Mouse (Mus musculus) spleen, postnatal 14 days (tissue): ENCODE measurements around the gene Hnrnpul1.
"Not testable (repeated sequence)": the region's sequence is repeated elsewhere in the genome, so short reads cannot be mapped to it uniquely, and the experiment has no call there.

ENCODE experiments used
- DNase-seq, 2 experiments: peaks; one replicate each; pipeline ENCODE4 v3.0.0; 2021 to 2022; ENCODE audit warnings: low spot score in 2 of 2

Gene Hnrnpul1

DNA sequence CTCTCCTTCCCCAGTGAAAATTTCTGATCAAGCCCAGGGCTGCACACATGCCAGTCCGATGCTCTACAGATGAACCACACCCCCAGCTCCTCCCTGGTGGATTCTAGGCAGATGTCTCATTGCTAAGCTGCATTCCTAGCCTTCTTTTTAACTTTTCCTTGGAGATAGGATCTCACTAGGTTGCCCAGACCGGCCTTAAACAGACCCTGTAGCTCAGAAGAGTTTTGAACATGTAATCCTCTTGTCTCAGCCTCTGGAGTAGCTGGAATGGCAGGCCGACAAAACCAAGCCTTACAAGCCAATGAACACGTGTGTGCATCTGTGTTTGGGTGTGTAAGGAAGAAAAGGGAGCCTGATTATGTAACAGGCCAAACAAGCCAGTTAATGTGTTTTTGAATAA lies 26.2 kb upstream of the Hnrnpul1 start:
- DNase-seq, result no peak

GRCm38 (mm10) chr7:25780021-25780420 lies 25.5 kb upstream of the Hnrnpul1 start:
- no peak for DNase-seq

DNA sequence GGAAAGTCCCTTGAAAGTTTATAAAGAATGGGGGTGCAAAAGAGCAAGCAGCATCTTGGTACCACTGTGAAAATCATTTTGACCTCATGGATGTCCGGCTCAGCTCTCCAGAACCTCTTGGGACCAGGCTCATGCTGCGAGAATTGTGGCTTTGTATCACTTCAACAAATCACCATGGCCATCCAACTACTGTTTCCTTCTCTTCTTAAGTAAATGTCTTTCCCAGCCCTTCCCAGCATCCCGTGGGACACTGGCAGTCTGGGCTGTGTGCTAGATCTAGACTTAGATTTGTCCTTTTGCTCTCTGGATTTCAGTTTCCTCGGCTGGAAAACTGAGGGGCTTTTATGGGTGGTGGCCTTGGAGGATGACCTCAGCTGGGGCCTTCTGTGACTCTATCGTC lies 13.7 kb upstream of the Hnrnpul1 start:
- DNase-seq, result no peak

DNA sequence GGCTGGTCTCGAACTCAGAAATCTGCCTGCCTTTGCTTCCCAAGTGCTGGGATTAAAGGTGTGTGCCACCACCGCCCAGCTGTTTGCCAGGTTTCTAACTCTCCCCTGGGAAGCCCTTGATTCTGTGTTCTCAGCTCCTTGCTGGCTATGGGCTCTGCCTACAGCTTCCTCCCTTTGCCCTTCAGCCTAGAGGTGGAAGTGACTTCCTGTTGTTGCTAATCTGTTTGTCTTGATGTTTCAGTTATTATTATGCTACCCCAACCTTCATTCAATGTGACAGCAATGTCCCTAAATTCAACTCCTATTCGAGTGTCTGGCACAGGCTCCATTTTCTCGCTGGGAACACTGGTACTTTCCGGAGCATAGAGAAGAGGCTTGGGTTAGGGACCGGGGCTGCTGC lies 11.6 kb upstream of the Hnrnpul1 start:
- no peak for DNase-seq

DNA sequence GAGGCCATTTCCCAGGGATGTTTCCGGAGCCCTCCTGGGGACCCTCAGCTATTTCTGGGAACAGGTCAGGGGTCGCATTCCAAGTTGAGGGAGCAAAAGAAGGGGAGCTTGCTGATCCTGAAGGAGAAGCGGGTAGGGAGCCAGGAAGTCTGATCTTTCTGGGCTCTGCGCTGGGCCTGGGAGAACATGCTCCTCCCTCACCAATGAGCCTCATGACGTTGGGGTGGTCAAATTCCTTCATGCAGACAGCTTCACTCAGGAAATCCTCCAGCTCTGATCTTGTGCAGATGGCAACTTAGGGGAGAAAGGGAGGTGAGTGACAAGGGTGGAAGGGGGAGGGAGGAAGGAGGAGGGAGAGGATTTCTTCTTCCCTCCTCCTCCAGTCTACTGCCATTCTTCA lies 9.7 kb upstream of the Hnrnpul1 start:
- no peak for DNase-seq

GRCm38 (mm10) chr7:25763678-25764077 lies 9.1 kb upstream of the Hnrnpul1 start:
- DNase-seq, result no peak

- no peak for DNase-seq
These were observed 6.8 kb upstream of the Hnrnpul1 start for GRCm38 (mm10) chr7:25761354-25761753.

DNA sequence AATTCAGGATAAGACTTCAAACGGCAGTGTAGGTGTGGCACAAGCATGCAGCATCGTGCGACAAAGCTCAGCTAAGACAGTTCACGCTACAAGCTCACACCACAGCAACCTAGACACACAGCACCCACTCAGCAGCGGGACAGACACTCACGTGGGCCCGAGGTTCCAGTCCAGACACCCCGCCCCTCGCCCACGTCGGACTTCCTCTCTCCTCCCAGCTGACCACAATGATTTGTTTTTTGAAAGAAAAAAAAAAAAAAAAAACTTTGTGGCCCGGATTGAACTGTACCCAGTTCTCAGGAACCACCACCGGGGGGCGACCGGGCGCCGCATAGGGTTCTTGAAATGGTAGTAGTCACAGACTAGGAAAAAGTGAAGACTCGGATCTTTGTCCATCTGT lies 1.5 kb upstream of the Hnrnpul1 start:
- peak; percentile 76 to 84 for DNase-seq

DNA sequence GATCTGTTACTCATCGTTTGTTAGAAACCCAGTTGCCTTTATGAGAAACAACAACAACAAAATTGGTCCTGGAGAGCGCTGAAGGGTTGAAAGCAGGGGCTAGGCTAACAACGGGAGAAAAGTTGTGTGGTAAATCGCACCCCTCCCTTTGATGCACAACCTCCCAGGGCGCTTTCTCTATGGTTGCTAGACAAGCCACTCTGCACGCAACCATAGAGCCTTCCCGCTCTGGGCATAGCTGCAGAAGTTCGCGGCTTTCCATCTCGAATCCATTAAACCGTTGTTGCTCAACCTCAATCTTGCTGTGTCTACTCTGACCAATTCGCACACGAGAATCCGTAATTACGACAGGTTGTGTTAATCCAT lies 894 bp upstream of the Hnrnpul1 start:
- DNase-seq, result peak; percentile 32 to 49

DNA sequence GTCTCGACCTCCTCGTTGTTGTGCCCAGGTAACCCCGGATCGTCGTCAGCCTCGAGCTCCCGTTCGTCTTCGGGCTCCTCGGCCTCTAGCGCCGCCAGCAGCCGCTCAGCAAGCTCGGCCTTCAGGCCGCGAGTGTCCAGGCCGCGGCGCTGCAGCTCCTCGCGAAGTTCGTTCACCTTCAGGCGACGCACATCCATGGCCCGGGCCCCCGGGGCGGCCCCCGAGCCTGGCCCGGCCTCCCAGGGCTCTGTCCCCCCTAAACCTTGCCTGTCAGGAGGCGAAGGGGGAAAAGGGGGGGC lies 169 bp downstream of the Hnrnpul1 start:
- no peak for DNase-seq

DNA sequence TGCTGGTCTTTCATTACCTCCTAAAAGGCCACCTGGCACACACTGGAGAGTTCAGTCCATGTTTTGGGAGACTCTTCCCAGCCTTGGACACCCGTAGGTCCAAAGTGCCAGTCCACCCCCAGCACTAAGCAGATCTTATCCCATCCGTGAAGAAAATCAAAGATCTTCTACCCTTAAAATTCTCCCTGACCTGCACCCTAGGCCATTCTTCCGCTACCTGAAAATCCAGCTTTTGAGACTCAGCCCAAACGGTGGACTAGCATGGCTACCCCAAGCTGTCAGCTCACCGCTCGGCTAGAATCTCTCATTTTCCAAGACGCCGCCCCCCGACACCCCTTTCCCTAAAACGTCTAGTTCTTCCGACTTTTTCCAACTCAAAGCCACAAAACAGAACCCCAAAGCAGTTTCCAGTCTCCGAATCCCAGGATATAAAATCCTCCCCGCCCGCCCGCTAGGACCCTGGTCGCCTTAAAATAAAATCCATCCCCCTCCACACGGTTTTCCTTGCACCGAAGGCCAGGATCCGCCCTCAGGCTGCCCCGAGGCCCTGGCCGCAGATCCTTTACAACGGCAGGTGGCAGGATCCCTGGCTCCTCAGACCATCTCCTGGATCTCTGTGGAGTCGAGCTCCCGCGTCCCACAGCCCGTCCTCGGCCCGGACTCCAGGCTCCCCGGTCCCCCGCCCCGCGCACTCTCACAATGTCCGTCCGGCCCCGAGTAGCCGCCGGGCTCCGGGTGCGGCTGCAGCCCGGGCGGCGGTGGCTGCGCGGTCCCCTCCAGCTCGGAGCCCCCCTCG lies 716 bp downstream of the Hnrnpul1 start:
- no peak for DNase-seq

DNA sequence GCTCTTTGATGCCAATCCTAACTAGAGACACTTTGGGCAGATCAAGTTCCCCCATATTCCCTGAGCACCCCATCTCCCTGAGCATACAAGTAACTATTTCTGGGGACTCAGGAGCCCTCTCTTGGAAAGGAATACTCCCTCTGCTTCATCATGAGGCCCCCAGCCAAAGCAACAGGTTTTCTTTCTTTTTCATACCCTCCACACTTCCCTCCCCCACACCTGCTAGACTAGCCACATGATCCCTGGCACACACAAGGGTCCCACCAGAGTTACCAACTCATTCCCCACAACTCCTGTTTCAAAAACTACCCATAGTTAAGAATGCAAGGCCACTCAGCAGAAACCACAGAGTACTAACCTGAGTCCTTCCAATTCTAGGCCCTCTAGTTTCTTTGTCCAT lies 1.5 kb downstream of the Hnrnpul1 start:
- DNase-seq, result no peak

DNA sequence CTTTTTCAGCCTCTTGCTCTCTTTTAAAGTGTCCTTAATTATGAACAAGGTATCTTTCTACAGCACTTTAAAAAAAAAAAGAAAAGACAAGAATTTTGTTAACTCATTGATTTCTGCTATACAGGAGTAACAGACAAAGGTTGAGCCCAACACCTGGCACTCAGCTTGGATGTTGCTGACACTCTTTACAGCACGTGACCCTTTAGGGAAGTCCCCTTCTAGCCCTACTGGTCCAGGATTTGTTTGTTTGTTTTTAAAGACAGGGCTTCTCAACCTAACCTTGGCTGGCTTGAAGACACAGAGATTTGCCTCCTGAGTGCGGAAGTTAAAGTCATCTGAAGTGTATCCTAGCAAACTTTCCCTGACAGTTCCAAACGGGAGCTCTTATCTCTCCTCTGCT lies 7.7 kb downstream of the Hnrnpul1 start:
- DNase-seq, result no peak

DNA sequence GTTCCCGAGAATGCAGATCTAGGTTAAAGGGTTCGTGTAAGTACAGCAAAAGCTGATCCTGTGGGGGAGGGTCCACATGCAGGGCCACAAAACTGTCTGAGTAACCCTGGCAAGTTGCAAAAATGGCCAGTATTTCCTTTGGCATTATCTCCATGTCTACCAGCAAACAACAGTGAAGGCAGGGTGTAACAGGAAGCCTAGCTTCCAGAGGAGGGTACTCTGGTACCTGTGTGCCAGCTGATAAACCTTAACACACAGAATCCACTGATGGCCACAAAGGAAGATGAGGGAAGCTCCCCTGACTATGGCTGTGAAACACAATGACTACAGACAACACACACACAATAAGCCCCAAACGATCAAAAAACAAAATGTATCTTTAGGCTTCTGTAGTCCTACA lies 16.3 kb downstream of the Hnrnpul1 start:
- no peak for DNase-seq

DNA sequence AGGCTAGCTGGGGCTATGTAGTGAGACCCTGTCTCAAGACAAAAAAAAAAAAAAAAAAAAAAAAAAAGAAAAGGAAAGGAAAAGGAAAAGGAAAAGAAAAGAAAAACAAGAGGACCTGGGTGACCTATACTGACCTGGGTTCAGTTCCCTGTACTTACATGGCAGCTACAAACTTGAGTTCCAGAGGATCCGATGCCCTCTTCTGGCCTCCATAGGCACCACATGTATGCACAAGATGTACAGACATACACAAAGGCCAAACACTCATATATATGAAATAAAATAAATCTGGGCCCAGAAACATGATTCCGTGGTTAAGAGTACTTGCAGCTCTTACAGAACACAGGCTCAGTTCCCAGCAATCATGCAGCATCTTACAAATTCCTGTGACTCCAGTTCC lies 17.6 kb downstream of the Hnrnpul1 start:
- no peak for DNase-seq

GRCm38 (mm10) chr7:25734991-25735390 lies 19.6 kb downstream of the Hnrnpul1 start:
- no peak for DNase-seq

DNA sequence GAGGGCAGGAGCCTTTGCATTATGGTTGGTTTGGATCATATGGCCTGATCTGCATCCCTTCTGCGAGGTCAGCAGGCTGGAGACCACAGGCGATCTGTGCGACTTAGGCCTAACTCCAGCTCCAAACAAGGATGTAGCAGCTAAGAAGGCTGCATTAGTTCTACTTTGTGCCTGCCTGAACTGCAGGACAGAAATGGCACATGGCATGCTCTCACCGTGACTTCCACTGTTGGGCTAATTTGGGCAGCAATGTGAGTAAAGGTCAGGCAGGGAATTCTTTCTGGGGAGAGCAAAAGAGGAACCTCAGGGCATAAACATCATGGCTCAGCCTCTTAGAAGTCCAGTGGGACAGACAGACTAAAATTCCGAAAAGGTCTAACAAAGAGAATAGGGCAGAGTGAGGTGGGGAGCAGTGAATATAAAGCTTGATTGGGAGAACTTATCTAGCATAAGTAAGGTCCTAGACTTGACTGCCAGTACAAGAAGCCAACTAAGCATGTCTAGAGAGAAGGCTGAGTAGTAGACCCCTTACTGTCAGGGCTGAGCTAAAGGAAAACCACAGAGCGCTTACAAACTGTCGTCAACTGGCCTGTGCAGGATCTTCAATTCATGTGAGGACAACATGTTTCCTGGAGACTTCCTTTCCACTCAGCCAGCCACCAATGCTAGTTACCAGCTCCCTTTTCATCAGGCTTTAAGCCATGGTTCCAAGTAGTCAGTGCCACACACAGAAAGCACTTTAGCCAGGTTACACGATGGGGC lies 23.1 kb downstream of the Hnrnpul1 start:
- DNase-seq, result no peak

- DNase-seq, result no peak
These were observed 24.7 kb downstream of the Hnrnpul1 start for GRCm38 (mm10) chr7:25729862-25730261.

DNA sequence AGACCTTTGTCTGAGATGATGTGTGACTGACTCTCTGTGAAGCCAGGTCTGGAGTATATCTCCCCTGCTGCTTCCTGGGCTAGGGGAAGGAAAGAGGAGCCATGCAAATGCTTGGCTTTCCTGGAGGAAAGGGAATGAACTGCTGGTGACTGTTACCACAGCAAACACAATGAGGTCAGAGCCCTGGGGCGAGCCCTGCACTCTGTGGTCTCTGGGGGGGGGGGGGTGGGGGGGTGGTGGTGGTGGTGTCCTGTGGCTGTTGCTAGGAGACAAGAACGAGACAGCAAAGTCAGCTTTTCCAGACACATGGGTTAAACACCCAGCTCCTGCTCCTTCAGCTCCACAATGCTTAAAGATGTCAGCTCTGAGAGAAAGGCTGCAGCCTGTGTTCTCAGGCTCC lies 25.2 kb downstream of the Hnrnpul1 start:
- no peak for DNase-seq

DNA sequence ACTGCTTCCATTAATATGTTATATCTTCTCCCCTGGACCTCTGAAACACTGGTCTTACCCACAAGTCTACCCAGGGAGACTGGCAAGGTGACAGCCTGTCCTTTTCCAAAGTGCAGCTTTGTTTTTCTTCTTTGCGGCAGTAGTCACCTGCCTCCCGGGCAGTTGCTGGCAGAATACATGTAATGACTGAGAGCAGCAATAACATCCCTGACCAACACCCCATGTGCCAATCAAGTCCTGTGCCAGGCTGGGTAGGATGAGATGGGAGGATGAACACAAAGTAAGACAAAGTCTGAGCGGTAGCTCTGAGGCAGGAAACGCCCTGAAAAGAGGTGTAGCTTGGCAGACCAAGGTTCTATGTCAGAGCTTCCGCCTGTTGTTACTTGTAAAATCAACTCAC lies 26.8 kb downstream of the Hnrnpul1 start:
- no peak for DNase-seq

DNA sequence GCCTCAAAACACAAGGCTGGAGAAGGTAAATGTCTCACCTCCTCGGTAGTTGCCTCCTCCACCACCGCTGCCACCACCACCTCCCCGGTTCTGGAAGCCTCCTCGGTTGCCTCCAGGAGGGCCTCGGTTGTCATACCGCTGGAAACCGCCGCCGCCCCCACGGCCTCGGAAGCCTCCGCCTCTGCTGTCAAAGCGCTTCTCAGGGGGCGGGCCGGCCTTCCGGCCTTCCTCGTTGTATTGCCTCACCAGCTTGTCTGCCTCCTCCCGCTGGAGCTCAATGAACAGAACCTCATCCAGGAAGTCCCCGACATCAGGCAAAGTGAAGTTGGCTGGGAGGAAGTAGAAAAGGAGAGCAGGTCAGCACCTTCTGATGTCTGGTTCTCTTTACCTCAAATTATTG lies 28.7 kb downstream of the Hnrnpul1 start:
- DNase-seq, result no peak

- DNase-seq, result not testable (repeated sequence)
These were observed 32.8 kb downstream of the Hnrnpul1 start for GRCm38 (mm10) chr7:25721776-25722175.

DNA sequence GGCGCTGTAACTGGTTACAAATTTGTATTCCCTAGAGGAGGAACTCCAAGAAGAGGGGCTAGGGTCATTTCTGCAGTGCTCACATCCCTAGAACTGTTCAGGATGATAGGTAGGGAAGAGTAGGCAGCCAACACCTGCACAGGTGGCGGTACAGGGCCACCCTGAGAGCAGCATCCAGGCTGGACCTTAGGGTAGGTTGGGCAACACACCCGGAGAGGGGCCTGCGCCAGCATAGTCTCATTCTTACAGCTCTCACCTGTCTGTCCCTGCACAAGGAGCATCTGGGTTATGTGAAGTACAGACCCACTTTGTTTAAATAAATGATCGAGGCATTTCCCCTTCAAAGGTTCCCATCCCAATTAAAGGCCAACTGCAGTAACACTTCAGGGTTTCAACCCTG lies 33.8 kb downstream of the Hnrnpul1 start:
- no peak for DNase-seq
